Comparison of ENCODE assay signal across 9 mouse cellular contexts in the genomic region with DNA sequence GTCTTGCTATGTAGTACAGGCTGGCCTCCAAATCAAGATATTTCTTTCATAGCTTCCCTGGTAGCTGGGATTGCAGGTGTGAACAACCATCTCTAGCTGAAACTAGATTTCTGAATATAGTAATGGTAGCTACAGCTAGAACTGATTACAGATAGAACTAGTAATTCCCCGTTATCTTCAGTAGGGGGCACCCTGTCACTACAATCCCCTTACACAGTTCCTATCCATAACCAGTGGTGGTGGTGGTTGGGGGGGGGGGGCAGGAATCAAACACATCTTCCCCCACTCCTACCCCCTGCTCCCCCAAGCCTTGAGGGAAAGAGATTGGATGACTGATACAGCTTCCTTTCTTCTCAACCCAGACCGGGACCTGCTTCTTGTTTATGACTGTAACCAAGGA. TPM values are rescaled to one million over a fixed set of nuclear protein-coding genes. Genes with fewer than 3 reads are reported as not detected.
DNase-seq lines count a peak whose midpoint lies in the region; ATAC-seq and TF ChIP-seq lines count a peak whose summit lies in the region.
"Had no signal": no experiment of that assay in that cellular context is flagged by ENCODE, and none has a peak within 500 bp of the region (broad histone marks: within the 10 kb centered on the region; RNA-seq: fewer than 3 reads in every experiment).

No protein-coding gene starts in this region.

- no peak overlapping the region for H3K4me3 ChIP-seq in hindbrain, embryonic 14.5 days (replicated peaks; ENCODE audit: low read length)
- H3K4me3 ChIP-seq: liver, embryonic 13.5 days had no signal

- no peaks in the 10 kb centered on the region for H3K9me3 ChIP-seq in hindbrain, embryonic 14.5 days (ENCODE audit: control insufficient read depth, low read length)
- H3K9me3 ChIP-seq: liver, embryonic 13.5 days had no signal

- TF ChIP-seq CTCF in Patski (IDR thresholded peaks at IDR 0.05): peak; percentile 71

- POLR2A ChIA-PET in Patski (lab: Charles Lee): interaction anchor here (1.5 kb wide), 1 partner anchor 20 kb away, joined by 6 read pairs; a partner anchor contains a TSS

- H3K4me1 ChIP-seq in hindbrain, embryonic 14.5 days (replicated peaks; ENCODE audit: control insufficient read depth, insufficient read depth, low read length): no peaks in the 10 kb centered on the region
- H3K4me1 ChIP-seq: liver, embryonic 13.5 days had no signal

- H3K27me3 ChIP-seq in Patski: no peaks in the 10 kb centered on the region
- H3K27me3 ChIP-seq in hindbrain, embryonic 14.5 days (ENCODE audit: control insufficient read depth, insufficient read depth, low read length): no peaks in the 10 kb centered on the region
- H3K27me3 ChIP-seq: liver, embryonic 13.5 days had no signal

- peak; percentile 35 to 43 for DNase-seq in cerebellum, adult 18-20 months
- DNase-seq in cerebellum, adult 11 months: no peak
- peak; percentile 22 to 39 for DNase-seq in left cerebral cortex, adult 18-20 months (ENCODE audit: low spot score in 2 of 2)
- DNase-seq in left cerebral cortex, adult 8-10 months (ENCODE audit: low spot score in 2 of 2): no peak
- DNase-seq in Patski (ENCODE audit: low read depth, low spot score): no peak
- DNase-seq in lung, postnatal 25 days (ENCODE audit: low spot score): peak; percentile 70
- DNase-seq in hindbrain, embryonic 14.5 days (ENCODE audit: low spot score): no peak
- DNase-seq: liver, embryonic 13.5 days had no signal

- WGBS in hindbrain, embryonic 14.5 days: 42% methylated on average over 2 of the region's 2 CpGs

- no peak for ATAC-seq in Patski
- no peak for ATAC-seq in hindbrain, embryonic 14.5 days (ENCODE audit: low FRiP score)
- ATAC-seq in erythroblast, adult 5-6 weeks (replicated peaks; ENCODE audit: low FRiP score, poor library complexity, severe bottlenecking): no peak

- in situ Hi-C loops in Patski (cut with MboI; ENCODE audit: low pct_unique_long_range_greater_than_20kb): no loop called here

- CTCF ChIA-PET in Patski (lab: Charles Lee): interaction anchor here (0.7 to 2.2 kb wide), 19 partner anchors 9 to 375 kb away, joined by 3 to 11 read pairs (median 4); a partner anchor contains a TSS

- no peak overlapping the region for H3K4me2 ChIP-seq in hindbrain, embryonic 14.5 days (replicated peaks)
- H3K4me2 ChIP-seq: liver, embryonic 13.5 days had no signal

- no peak overlapping the region for H3K27ac ChIP-seq in hindbrain, embryonic 14.5 days
- H3K27ac ChIP-seq: liver, embryonic 13.5 days had no signal

- H3K36me3 ChIP-seq in hindbrain, embryonic 14.5 days (replicated peaks; ENCODE audit: control insufficient read depth, insufficient read depth): no peaks in the 10 kb centered on the region
- H3K36me3 ChIP-seq: liver, embryonic 13.5 days had no signal

- H3K9ac ChIP-seq in hindbrain, embryonic 14.5 days: no peak overlapping the region
- H3K9ac ChIP-seq: liver, embryonic 13.5 days had no signal

RNA-seq across cellular contexts. Expression of a gene that starts 19.5 kb away (rescaled TPM):
- total RNA-seq in left cerebral cortex, adult 18-20 months (2021): 10 to 100 TPM; 29.5 to 30.1 TPM
- total RNA-seq in left cerebral cortex, adult 8-10 months (2022): 10 to 100 TPM; 26.9 to 30.8 (median 27.6) TPM
- polyA plus RNA-seq in Patski (2021): 21.4 TPM
- polyA plus RNA-seq in hindbrain, embryonic 14.5 days (2014; fragmentation: Nextera tagmentation; extraction: Ambion mirVana): 20.6 and 21.5 TPM in 2 replicates
- total RNA-seq in erythroblast, adult 5-6 weeks (2015; ENCODE audit: low replicate concordance): 1.2 TPM in 1 of 2 replicates, not detected in the other
- total RNA-seq in erythroblast, adult 5-6 weeks (2017; ENCODE audit: low replicate concordance): 0.09 and 0.14 TPM in 2 replicates

RNA-seq across cellular contexts. Expression of a gene that starts 23.0 kb away (rescaled TPM):
- 10 to 100 TPM; 48.5 to 56.6 TPM for total RNA-seq in left cerebral cortex, adult 18-20 months (2021)
- total RNA-seq in left cerebral cortex, adult 8-10 months (2022): 10 to 100 TPM; 63.1 to 66.4 (median 64.7) TPM
- polyA plus RNA-seq in Patski (2021): 487 TPM
- 160 and 173 TPM in 2 replicates for polyA plus RNA-seq in hindbrain, embryonic 14.5 days (2014; fragmentation: Nextera tagmentation; extraction: Ambion mirVana)
- 9.4 and 11.5 TPM in 2 replicates for total RNA-seq in erythroblast, adult 5-6 weeks (2015; ENCODE audit: low replicate concordance)
- total RNA-seq in erythroblast, adult 5-6 weeks (2017; ENCODE audit: low replicate concordance): 26.4 and 30.0 TPM in 2 replicates

Comparison
In these comparisons a context has a peak if more than half of its experiments do, and no peak if none do; other contexts are left out.
1. DNase-seq: peak in cerebellum, adult 18-20 months (2 of 2), left cerebral cortex, adult 18-20 months (2 of 2) and lung, postnatal 25 days (single experiment); none in cerebellum, adult 11 months (single experiment), left cerebral cortex, adult 8-10 months (0 of 2), Patski (single experiment) and hindbrain, embryonic 14.5 days (single experiment).
2. RNA of a gene that starts 19.5 kb away (total RNA-seq): 29.5 to 30.1 TPM in left cerebral cortex, adult 18-20 months and 26.9 to 30.8 TPM in left cerebral cortex, adult 8-10 months; 0.09 to 1.2 TPM in erythroblast, adult 5-6 weeks; every median in the first group is over 10 times any median in the second.